Mouse (Mus musculus): ENCODE data around the gene Rps12-ps3. TPM values are rescaled to one million over a fixed set of nuclear protein-coding genes. Genes with fewer than 3 reads are reported as not detected.
A peak's percentile ranks its signal among the peaks of the same experiment; 100 is the strongest.

Rps12-ps3 gene
- total and polyA plus RNA-seq, 2 experiments from 2014 or later, result 1.4 to 123 TPM

DNA sequence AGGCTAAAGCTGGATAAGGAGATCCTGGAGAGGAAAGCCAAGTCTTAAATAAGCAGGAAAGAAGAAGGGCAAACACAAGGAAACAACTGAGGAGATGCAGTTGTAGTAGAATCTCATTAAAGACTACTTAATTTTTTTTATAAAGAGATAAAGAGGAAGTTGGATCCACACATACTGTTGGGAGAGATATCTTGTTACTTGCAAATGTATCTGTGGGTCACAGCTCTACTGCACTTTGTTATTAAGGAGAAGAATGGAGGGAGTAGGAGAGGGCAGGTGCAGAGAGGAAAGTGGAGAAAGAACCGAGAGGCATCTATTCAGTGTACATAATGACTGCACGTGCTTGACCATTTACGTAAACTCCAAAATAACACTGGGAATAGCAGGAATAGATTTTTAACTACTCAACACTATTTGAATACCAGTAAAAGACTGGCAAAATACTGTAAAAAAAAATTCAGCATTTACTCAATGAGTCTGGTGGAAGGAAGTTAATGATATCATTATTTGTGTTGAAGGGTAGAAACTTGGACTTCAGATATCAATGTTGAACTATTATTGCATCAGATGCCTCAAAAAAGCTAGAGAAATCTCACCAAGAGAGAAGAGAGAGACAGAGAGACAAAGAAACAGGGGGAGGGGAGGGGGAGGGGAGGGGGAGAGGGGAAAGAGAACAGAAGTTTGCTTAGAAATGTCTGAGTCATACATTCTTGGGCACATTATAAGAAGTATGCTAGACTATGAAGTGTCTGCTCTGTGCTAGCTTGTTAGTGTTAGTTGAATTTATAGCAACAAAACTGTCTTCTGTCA, 16.0 kb downstream of the Rps12-ps3 start:
- Histone ChIP-seq H3K9me3 (replicated peaks; ENCODE audit: control insufficient read depth, low read length) (no peaks in the 10 kb centered on the region), H3K4me1 (ENCODE audit: control insufficient read depth, insufficient read depth) (peaks cover 17% of the 10 kb centered on the region), H3K36me3 (replicated peaks; ENCODE audit: control insufficient read depth, insufficient read depth, low read length) (no peaks in the 10 kb centered on the region), H3K27ac (ENCODE audit: low read depth) (no peak overlapping the region), H3K4me3 (ENCODE audit: low read depth, low read length) (no peak overlapping the region), H3K9ac (replicated peaks; ENCODE audit: low read depth, low read length) (no peak overlapping the region), H3K27me3 (ENCODE audit: control insufficient read depth, insufficient read depth, low read length) (no peaks in the 10 kb centered on the region), H3K4me2 (ENCODE audit: low read depth, low read length) (no peak overlapping the region)
- 82% methylated on average over 3 of the region's 3 CpGs for WGBS
- TF ChIP-seq CTCF (IDR thresholded peaks at IDR 0.05; ENCODE audit: low read depth) (no peak), EP300 (IDR thresholded peaks at IDR 0.05; ENCODE audit: low read depth) (no peak)
- DNase-seq (ENCODE audit: low spot score) (no peak), ATAC-seq (ENCODE audit: insufficient read depth, low read depth) (no peak)

DNA sequence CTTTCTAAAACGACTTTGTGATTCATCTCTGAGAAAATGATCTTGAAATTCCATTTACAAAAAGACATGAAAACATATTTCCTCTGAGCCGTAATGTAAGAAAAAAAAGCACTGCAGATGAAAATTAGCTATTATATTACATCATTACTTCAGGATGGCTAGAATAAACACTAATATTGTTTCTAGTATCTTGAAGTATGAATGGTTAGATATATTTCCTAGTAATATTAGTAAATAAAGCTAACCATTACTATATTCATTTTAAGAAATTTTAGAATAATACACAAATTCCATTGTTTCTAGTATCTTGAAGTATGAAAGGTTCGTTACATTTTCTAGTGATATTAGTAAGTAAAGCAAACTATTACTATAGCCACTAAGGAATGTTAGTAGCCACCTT, 17.8 kb downstream of the Rps12-ps3 start:
- no peaks in the 10 kb centered on the region for H3K27me3 ChIP-seq (ENCODE audit: control insufficient read depth, insufficient read depth, low read length)
- no peak overlapping the region for H3K27ac ChIP-seq (ENCODE audit: low read depth)
- no peak for TF ChIP-seq EP300 (IDR thresholded peaks at IDR 0.05; ENCODE audit: low read depth)
- TF ChIP-seq CTCF (IDR thresholded peaks at IDR 0.05; ENCODE audit: low read depth), result no peak
- 70% methylated on average over 3 of the region's 3 CpGs for WGBS
- ATAC-seq (ENCODE audit: insufficient read depth, low read depth) (no peak), DNase-seq (ENCODE audit: low spot score) (no peak)
- H3K9ac ChIP-seq (replicated peaks; ENCODE audit: low read depth, low read length), result no peak overlapping the region
- no peak overlapping the region for H3K4me3 ChIP-seq (ENCODE audit: low read depth, low read length)
- no peak overlapping the region for H3K4me2 ChIP-seq (ENCODE audit: low read depth, low read length)
- H3K4me1 ChIP-seq (ENCODE audit: control insufficient read depth, insufficient read depth), result peaks cover 25% of the 10 kb centered on the region
- H3K9me3 ChIP-seq (replicated peaks; ENCODE audit: control insufficient read depth, low read length), result no peaks in the 10 kb centered on the region
- no peaks in the 10 kb centered on the region for H3K36me3 ChIP-seq (replicated peaks; ENCODE audit: control insufficient read depth, insufficient read depth, low read length)

DNA sequence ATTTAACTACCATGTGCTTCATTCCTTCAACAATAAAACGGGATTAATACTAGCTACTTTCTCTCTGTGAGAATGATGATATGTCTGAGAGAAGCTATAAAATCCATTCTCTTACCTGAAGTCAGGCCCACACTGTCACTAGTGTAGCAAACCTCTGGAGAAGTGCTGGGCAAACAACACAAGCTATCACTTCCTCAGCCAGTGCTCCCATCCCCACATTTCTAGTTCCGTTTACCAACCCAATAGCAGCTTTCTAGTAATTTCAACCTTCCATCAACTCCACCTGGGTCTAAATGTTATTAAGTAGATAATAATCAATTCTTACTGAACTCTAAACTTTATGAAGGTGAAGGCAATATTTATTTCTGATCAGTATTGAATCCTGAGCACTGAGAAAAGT, 20.9 kb downstream of the Rps12-ps3 start:
- TF ChIP-seq CTCF (IDR thresholded peaks at IDR 0.05; ENCODE audit: low read depth) (no peak), EP300 (IDR thresholded peaks at IDR 0.05; ENCODE audit: low read depth) (no peak)
- Histone ChIP-seq H3K36me3 (replicated peaks; ENCODE audit: control insufficient read depth, insufficient read depth, low read length) (no peaks in the 10 kb centered on the region), H3K27me3 (ENCODE audit: control insufficient read depth, insufficient read depth, low read length) (no peaks in the 10 kb centered on the region), H3K27ac (ENCODE audit: low read depth) (no peak overlapping the region), H3K4me2 (ENCODE audit: low read depth, low read length) (peak overlapping the region; percentile 100), H3K9me3 (replicated peaks; ENCODE audit: control insufficient read depth, low read length) (no peaks in the 10 kb centered on the region), H3K4me1 (ENCODE audit: control insufficient read depth, insufficient read depth) (peaks cover 25% of the 10 kb centered on the region), H3K4me3 (ENCODE audit: low read depth, low read length) (peak overlapping the region; percentile 76), H3K9ac (replicated peaks; ENCODE audit: low read depth, low read length) (no peak overlapping the region)
- no peak for ATAC-seq (ENCODE audit: insufficient read depth, low read depth)
- WGBS, result 48% methylated on average over 2 of the region's 2 CpGs
- no peak for DNase-seq (ENCODE audit: low spot score)

DNA sequence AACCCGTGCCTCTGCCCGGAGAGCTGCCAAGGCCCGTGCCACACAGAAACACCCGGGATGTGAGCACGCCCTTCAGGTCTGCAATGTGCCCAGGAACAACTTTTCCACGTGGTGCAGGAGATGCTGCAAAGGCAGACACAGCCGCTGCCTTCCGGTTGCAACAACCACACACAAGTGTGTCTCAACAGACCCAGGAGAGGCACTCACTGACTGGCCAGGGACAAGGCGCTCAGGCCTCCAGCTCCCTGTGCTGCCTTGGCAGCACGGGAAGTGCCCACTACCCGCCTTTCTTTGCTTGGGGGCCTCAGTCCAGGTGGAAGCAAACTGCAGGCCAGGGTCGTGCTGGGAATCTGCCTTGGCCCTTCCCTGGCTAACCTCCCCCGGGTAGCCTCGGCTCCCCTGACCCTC, 22.2 kb downstream of the Rps12-ps3 start:
- TF ChIP-seq CTCF (IDR thresholded peaks at IDR 0.05; ENCODE audit: low read depth) (no peak), EP300 (IDR thresholded peaks at IDR 0.05; ENCODE audit: low read depth) (no peak)
- Histone ChIP-seq H3K4me3 (ENCODE audit: low read depth, low read length) (peak overlapping the region; percentile 76), H3K27ac (ENCODE audit: low read depth) (peak overlapping the region; percentile 94), H3K9ac (replicated peaks; ENCODE audit: low read depth, low read length) (peak overlapping the region; percentile 86), H3K4me1 (ENCODE audit: control insufficient read depth, insufficient read depth) (peaks cover 25% of the 10 kb centered on the region), H3K27me3 (ENCODE audit: control insufficient read depth, insufficient read depth, low read length) (no peaks in the 10 kb centered on the region), H3K4me2 (ENCODE audit: low read depth, low read length) (peak overlapping the region; percentile 100), H3K36me3 (replicated peaks; ENCODE audit: control insufficient read depth, insufficient read depth, low read length) (no peaks in the 10 kb centered on the region), H3K9me3 (replicated peaks; ENCODE audit: control insufficient read depth, low read length) (no peaks in the 10 kb centered on the region)
- WGBS, result under 1% methylated on average over 14 of the region's 14 CpGs
- ATAC-seq (ENCODE audit: insufficient read depth, low read depth) (no peak), DNase-seq (ENCODE audit: low spot score) (peak; percentile 22)

DNA sequence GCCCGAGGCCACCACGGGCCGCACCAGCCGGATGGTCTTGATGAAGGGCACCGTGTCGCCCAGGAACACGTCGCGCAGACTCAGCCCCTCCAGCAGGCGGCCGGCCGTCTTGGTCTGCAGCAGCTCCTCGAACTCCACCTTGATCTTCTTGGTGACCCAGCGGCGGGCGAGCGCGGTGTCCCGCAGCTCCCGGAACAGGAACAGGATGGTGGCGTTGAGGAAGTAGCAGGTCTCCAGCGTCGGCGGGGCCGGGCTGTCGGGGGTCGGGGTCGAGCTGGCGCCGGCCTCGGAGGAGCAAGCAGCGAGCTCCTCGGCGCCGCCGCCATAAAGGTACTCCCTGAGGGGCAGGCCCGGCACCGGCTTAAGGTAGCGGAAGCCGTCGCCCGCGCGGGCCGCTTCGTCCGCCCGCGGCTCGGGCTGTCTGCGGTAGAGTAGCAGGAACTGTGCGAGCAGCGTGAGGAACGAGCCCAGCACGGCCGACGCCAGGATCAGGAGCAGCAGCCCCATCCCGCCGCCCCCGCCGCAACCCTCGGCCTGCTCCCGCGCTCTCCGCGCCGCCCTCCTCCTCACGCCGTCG, 23.1 kb downstream of the Rps12-ps3 start:
- no peak for TF ChIP-seq CTCF (IDR thresholded peaks at IDR 0.05; ENCODE audit: low read depth)
- no peak for TF ChIP-seq EP300 (IDR thresholded peaks at IDR 0.05; ENCODE audit: low read depth)
- Histone ChIP-seq H3K4me3 (ENCODE audit: low read depth, low read length) (peak overlapping the region; percentile 76), H3K36me3 (replicated peaks; ENCODE audit: control insufficient read depth, insufficient read depth, low read length) (no peaks in the 10 kb centered on the region), H3K4me2 (ENCODE audit: low read depth, low read length) (peak overlapping the region; percentile 100), H3K9ac (replicated peaks; ENCODE audit: low read depth, low read length) (peak overlapping the region; percentile 86), H3K9me3 (replicated peaks; ENCODE audit: control insufficient read depth, low read length) (no peaks in the 10 kb centered on the region), H3K4me1 (ENCODE audit: control insufficient read depth, insufficient read depth) (peaks cover 25% of the 10 kb centered on the region), H3K27me3 (ENCODE audit: control insufficient read depth, insufficient read depth, low read length) (no peaks in the 10 kb centered on the region), H3K27ac (ENCODE audit: low read depth) (peak overlapping the region; percentile 94)
- DNase-seq (ENCODE audit: low spot score), result peak; percentile 45
- WGBS, result under 1% methylated on average over 51 of the region's 70 CpGs
- peak; percentile 24 for ATAC-seq (ENCODE audit: insufficient read depth, low read depth)

All from heart, postnatal 0 days (tissue).